Mouse (Mus musculus) thymus, postnatal 36 days (tissue): Measurements from ENCODE around the gene Limk1.

Source experiments
- DNase-seq, 2 experiments: peaks; one replicate each; pipeline ENCODE4 v3.0.0; 2022; ENCODE audit warnings: mixed read lengths in 2 of 2

The Limk1 gene

GRCm38 (mm10) chr5:134622069-134622468 lies 66.3 kb downstream of the Limk1 start:
- DNase-seq: no peak

GRCm38 (mm10) chr5:134621099-134621640 lies 67.2 kb downstream of the Limk1 start:
- DNase-seq: no peak

GRCm38 (mm10) chr5:134620457-134620856 lies 67.9 kb downstream of the Limk1 start:
- DNase-seq: no peak

- peak; percentile 65 to 66 for DNase-seq
These were observed 71.3 kb downstream of the Limk1 start for GRCm38 (mm10) chr5:134617071-134617470.

GRCm38 (mm10) chr5:134615780-134616179 lies 72.6 kb downstream of the Limk1 start:
- no peak for DNase-seq

- no peak for DNase-seq
These were observed 73.0 kb downstream of the Limk1 start for GRCm38 (mm10) chr5:134615380-134615779.

GRCm38 (mm10) chr5:134614802-134615201 lies 73.6 kb downstream of the Limk1 start, which contains the start of gene Lat2:
Lat2 (minus strand) TSS chr5:134615025.
- no peak for DNase-seq

GRCm38 (mm10) chr5:134614296-134614695 lies 74.1 kb downstream of the Limk1 start:
- DNase-seq: no peak

GRCm38 (mm10) chr5:134613727-134614126 lies 74.7 kb downstream of the Limk1 start:
- DNase-seq: no peak

GRCm38 (mm10) chr5:134611810-134612521 lies 76.4 kb downstream of the Limk1 start:
- DNase-seq: no peak

GRCm38 (mm10) chr5:134609916-134610643 lies 78.3 kb downstream of the Limk1 start:
- no peak for DNase-seq

GRCm38 (mm10) chr5:134607121-134607520 lies 81.3 kb downstream of the Limk1 start:
- DNase-seq: no peak

- DNase-seq: peak in 1 of 2 experiments; percentile 16
These were observed 82.1 kb downstream of the Limk1 start for GRCm38 (mm10) chr5:134606314-134606713.
